Mouse (Mus musculus) heart, postnatal 0 days (tissue): ENCODE measurements around the gene Lsm8. TPM values are rescaled to one million over a fixed set of nuclear protein-coding genes. Genes with fewer than 3 reads are reported as not detected.

Source experiments
- ATAC-seq: fragments of 200-750 bp; cut with Nextera tagmentation; 2 replicates; pipeline ENCODE4 v1.8.0; 2017; ENCODE audit warnings: low read depth, moderate number of reproducible peaks, moderate library complexity; ENCODE audit not compliant: insufficient read depth
- DNase-seq: peaks from one replicate; pipeline ENCODE4 v3.0.0-alpha.2; 2016; ENCODE audit warnings: low spot score
- H3K27ac ChIP-seq: fragments of 300-500 bp; sonication (generic); 2 replicates; pipeline ENCODE4 v1.5.1; 2014; ENCODE audit warnings: low read depth, mild to moderate bottlenecking
- H3K27me3 ChIP-seq: fragments of 300-500 bp; sonication (generic); 2 replicates; pipeline ENCODE4 v1.6.1; 2014; ENCODE audit warnings: low read length, mixed read lengths; ENCODE audit not compliant: control insufficient read depth, insufficient read depth
- H3K36me3 ChIP-seq: fragments of 300-500 bp; sonication (generic); replicated peaks from 2 replicates; pipeline ENCODE4 v1.6.1; 2014; ENCODE audit warnings: low read length, mixed read lengths; ENCODE audit not compliant: control insufficient read depth, insufficient read depth
- H3K4me1 ChIP-seq: fragments of 300-500 bp; sonication (generic); 2 replicates; pipeline ENCODE4 v1.6.1; 2014; ENCODE audit warnings: antibody characterized with exemption; ENCODE audit not compliant: control insufficient read depth, insufficient read depth
- H3K4me2 ChIP-seq: fragments of 300-500 bp; sonication (generic); 2 replicates; pipeline ENCODE4 v1.6.1; 2014; ENCODE audit warnings: low read depth, mild to moderate bottlenecking, low read length, moderate library complexity
- H3K4me3 ChIP-seq: fragments of 300-500 bp; sonication (generic); 2 replicates; pipeline ENCODE4 v1.5.1; 2014; ENCODE audit warnings: low read depth, low read length
- H3K9ac ChIP-seq: fragments of 300-500 bp; sonication (generic); replicated peaks from 2 replicates; pipeline ENCODE4 v1.6.1; 2014; ENCODE audit warnings: low read depth, low read length, mixed read lengths
- H3K9me3 ChIP-seq: fragments of 300-500 bp; sonication (generic); replicated peaks from 2 replicates; pipeline ENCODE4 v1.6.1; 2016; ENCODE audit warnings: low read length; ENCODE audit not compliant: control insufficient read depth
- CTCF ChIP-seq: IDR thresholded peaks from 2 replicates; pipeline ENCODE4 v1.5.1; 2016; ENCODE audit warnings: antibody characterized with exemption, control low read depth, low read depth
- EP300 ChIP-seq: IDR thresholded peaks from 2 replicates; pipeline ENCODE4 v1.6.1; 2016; ENCODE audit warnings: antibody characterized with exemption, low read depth
- WGBS: fragments of 180-500 bp; shearing (Covaris S2); extraction: QIAGEN DNeasy Blood & Tissue Kit; methylation state at CpG from one replicate; pipeline ENCODE4 v1.1.7; 2014; 5-methylcytosine and 5-hydroxymethylcytosine counted together
- polyA plus RNA-seq: library from polyadenylated mRNA; unstranded; fragments of >200 nt; fragmentation: Nextera tagmentation; extraction: Ambion mirVana; gene quantifications from 2 replicates; pipeline ENCODE4 v1.2.1, GENCODE M21; 2015
- total RNA-seq: library from RNA; depleted of rRNA; stranded (reverse); fragments of >200 nt; gene quantifications from 2 replicates; pipeline ENCODE4 v1.2.3, GENCODE M21; 2014; ENCODE audit warnings: low replicate concordance; rRNA removed

Gene Lsm8
- total and polyA plus RNA-seq, 2 experiments from 2014 or later: 39.8 to 109 TPM

- Histone ChIP-seq H3K36me3 (peaks cover 40% of the 10 kb centered on the region), H3K9me3 (no peaks in the 10 kb centered on the region), H3K4me3 (no peak overlapping the region), H3K4me1 (no peaks in the 10 kb centered on the region), H3K4me2 (no peak overlapping the region), H3K27ac (no peak overlapping the region), H3K9ac (no peak overlapping the region), H3K27me3 (no peaks in the 10 kb centered on the region)
- no peak for TF ChIP-seq EP300
- no peak for TF ChIP-seq CTCF
- ATAC-seq (no peak), DNase-seq (no peak)
Measured at GRCm38 (mm10) chr6:18855323-18855722, 6.9 kb downstream of the Lsm8 start.

DNA sequence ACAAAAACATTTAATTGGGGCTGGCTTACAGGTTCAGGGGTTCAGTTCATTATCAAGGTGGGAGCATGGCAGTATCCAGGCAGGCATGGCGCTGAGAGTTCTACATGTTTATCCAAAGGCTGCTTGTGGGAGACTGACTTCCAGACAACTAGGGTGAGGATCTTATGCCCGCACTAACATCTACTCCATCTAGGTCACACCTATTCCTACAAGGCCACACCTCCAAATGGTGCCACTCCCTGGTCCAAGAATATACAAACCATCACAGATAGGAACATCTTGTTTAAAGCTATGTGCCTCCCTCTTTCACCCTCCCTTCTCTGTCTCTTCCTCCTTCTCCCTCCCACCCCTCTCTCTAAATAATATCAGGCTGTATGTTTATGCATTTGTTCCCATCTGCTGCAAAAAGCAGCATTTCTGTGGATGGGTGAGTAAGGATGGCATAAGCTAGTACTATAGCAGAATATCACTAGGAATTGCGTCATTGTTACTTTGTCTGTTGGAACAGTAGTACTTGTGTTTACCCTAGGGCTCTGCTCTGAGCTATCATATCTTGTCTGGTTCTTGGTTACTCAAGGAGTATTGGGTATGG is 8.2 kb downstream of the Lsm8 start:
- WGBS: 100% methylated on average over 3 of the region's 3 CpGs
- Histone ChIP-seq H3K36me3 (peaks cover 36% of the 10 kb centered on the region), H3K9me3 (no peaks in the 10 kb centered on the region), H3K27ac (no peak overlapping the region), H3K4me3 (no peak overlapping the region), H3K4me1 (no peaks in the 10 kb centered on the region), H3K9ac (no peak overlapping the region), H3K4me2 (no peak overlapping the region), H3K27me3 (no peaks in the 10 kb centered on the region)
- ATAC-seq (no peak), DNase-seq (no peak)
- no peak for TF ChIP-seq EP300
- TF ChIP-seq CTCF: no peak

DNA sequence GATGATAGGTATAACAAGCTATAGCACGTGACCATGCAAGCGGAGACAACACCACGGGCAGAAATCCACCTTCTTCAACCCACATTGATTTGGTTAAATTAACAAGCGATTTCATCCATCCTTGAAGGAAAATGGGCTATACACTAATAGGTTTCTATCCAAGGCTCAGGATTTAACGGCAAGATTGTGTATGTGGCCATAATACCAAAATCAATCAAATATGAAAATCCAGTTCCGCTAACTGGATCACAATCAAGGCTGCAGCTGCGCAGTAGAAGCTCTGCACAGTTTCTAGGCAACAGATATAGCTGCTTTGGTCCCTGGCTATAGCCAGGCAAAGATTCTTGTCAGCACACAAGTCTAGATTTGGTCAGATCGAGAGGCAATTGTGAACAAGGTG is 17.6 kb downstream of the Lsm8 start, which contains the start of gene Ankrd7:
Gene Ankrd7 (plus strand): TSS at position 301 of the 400 bp plus-strand sequence.
- ATAC-seq (no peak), DNase-seq (no peak)
- WGBS: 89% methylated on average over 8 of the region's 8 CpGs

GRCm38 (mm10) chr6:18889030-18889429 is 40.7 kb downstream of the Lsm8 start:
- no peak for DNase-seq

More for the DNA sequence above, 17.6 kb downstream of the Lsm8 start, which contains the start of gene Ankrd7:
- no peak within 1 kb of the TSS for H3K4me2 ChIP-seq
- no peaks in the 10 kb centered on the region for H3K27me3 ChIP-seq
- no peaks in the 10 kb centered on the region for H3K36me3 ChIP-seq
- TF ChIP-seq EP300 (no peak), CTCF (no peak)
- no peaks in the 10 kb centered on the region; the same call in 1 of the 2 replicates for H3K9me3 ChIP-seq
- no peaks in the 10 kb centered on the region for H3K4me1 ChIP-seq
- no peak within 1 kb of the TSS for H3K27ac ChIP-seq
- H3K9ac ChIP-seq: no peak within 1 kb of the TSS
- no peak within 1 kb of the TSS for H3K4me3 ChIP-seq

GRCm38 (mm10) chr6:18894142-18894541 is 45.8 kb downstream of the Lsm8 start:
- ATAC-seq: no peak
- no peak overlapping the region for H3K4me2 ChIP-seq
- H3K4me3 ChIP-seq: no peak overlapping the region
- no peak for TF ChIP-seq EP300
- TF ChIP-seq CTCF: no peak
- no peaks in the 10 kb centered on the region for H3K4me1 ChIP-seq
- H3K27me3 ChIP-seq: no peaks in the 10 kb centered on the region
- H3K27ac ChIP-seq: no peak overlapping the region
- H3K9ac ChIP-seq: no peak overlapping the region
- no peaks in the 10 kb centered on the region for H3K36me3 ChIP-seq
- no peaks in the 10 kb centered on the region for H3K9me3 ChIP-seq
- no peak for DNase-seq

More at GRCm38 (mm10) chr6:18889030-18889429, 40.7 kb downstream of the Lsm8 start:
- Histone ChIP-seq H3K4me2 (no peak overlapping the region), H3K27me3 (no peaks in the 10 kb centered on the region), H3K27ac (no peak overlapping the region), H3K36me3 (no peaks in the 10 kb centered on the region), H3K9me3 (no peaks in the 10 kb centered on the region), H3K4me1 (no peaks in the 10 kb centered on the region), H3K4me3 (no peak overlapping the region), H3K9ac (no peak overlapping the region)
- ATAC-seq: no peak
- WGBS: 63% methylated on average over 2 of the region's 2 CpGs
- no peak for TF ChIP-seq CTCF
- no peak for TF ChIP-seq EP300

Other genes with a start within 250 kb of the Lsm8 start
- not detected in 2 replicates for gene Ankrd7, start 17.7 kb downstream of the Lsm8 start, total RNA-seq
- gene Ankrd7, start 17.7 kb downstream of the Lsm8 start, polyA plus RNA-seq: not detected in 2 replicates